Mouse (Mus musculus) left cerebral cortex, postnatal 4 days (tissue): ENCODE measurements around the gene Higd2a. TPM values are rescaled to one million over a fixed set of nuclear protein-coding genes. Genes with fewer than 3 reads are reported as not detected.

Experiments
- DNase-seq: peaks from one replicate; pipeline ENCODE4 v3.0.0-alpha.2; 2022
- intact Hi-C: fragments of 180-260 bp; cut with DNase I; formaldehyde crosslinking; loops from one replicate; pipeline ENCODE4 v1.15.1; 2025
- total RNA-seq, 2 experiments: library from RNA; stranded (reverse); gene quantifications; 2 replicates each; pipeline ENCODE4 v1.2.3; 2021

Higd2a gene
- 100 to 1,000 TPM; 118 to 126 TPM for total RNA-seq

- peak; percentile 96 for DNase-seq
- intact Hi-C loops, result no loop called here
Observed at GRCm38 (mm10) chr13:54589996-54590951, at the start of gene Higd2a, which contains the start of gene Nop16. Gene Higd2a (plus strand): TSS chr13:54590207. Gene Nop16 (minus strand): TSS chr13:54590090.

GRCm38 (mm10) chr13:54548036-54548435, 42.0 kb upstream of the Higd2a start:
- DNase-seq, result no peak
- intact Hi-C loops, result loop anchor here (10.0 kb wide), 1 partner anchor 443 kb away; no protein-coding TSS in a partner anchor

- DNase-seq, result no peak
- intact Hi-C loops, result no loop called here
Observed at GRCm38 (mm10) chr13:54556176-54556575, 33.8 kb upstream of the Higd2a start.

DNA sequence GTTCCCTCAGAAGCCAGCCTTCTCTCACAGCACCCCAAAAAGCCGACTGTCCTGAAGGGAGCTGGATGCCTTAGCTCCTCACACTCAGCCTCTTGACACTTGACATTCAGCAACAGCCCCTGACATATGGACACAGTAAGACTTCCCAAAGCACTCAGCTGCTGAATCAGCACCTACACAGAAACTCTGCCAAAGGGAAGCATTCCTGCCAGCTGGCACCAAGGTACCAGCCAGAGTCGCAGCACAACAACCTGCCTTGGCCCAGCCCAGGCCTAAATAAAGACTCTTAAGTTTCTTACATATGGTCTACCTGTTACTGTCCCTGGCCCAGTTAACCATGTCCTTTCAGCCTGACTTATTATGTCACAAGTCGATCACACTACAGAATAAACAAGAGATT, 33.2 kb upstream of the Higd2a start:
- intact Hi-C loops, result no loop called here
- peak; percentile 63 for DNase-seq

DNA sequence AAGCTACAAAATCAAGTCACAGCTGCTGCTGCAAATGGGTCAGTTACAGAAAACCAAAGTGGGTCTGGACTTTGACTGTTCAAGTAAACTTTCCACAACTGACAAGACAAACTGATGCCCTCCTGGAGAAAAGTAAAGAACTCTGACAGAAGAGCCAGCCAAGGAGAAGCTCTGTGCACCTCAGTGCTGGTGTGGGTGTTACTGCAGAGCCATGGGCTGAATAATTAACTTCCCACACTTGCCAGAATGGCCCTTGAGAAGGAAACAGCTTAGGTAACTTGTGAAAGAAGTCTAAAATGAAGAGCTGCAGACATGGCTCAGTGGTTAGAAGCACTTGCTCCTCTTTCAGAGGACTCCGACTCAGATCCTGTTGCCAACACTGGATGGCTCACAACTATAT, 32.4 kb upstream of the Higd2a start:
- intact Hi-C loops, result no loop called here
- DNase-seq, result no peak

- DNase-seq, result no peak
- intact Hi-C loops, result loop anchor here (10.0 kb wide), 1 partner anchor 95 kb away; the partner anchor contains the start of gene Thoc3
Observed at GRCm38 (mm10) chr13:54559656-54560055, 30.4 kb upstream of the Higd2a start.

GRCm38 (mm10) chr13:54560608-54561007, 29.4 kb upstream of the Higd2a start:
- intact Hi-C loops, result loop anchor here (10.0 kb wide), 1 partner anchor 96 kb away; the partner anchor contains the start of gene Thoc3
- no peak for DNase-seq

GRCm38 (mm10) chr13:54562562-54562961, 27.4 kb upstream of the Higd2a start:
- no peak for DNase-seq
- intact Hi-C loops, result loop anchor here (10.0 kb wide), 1 partner anchor 98 kb away; the partner anchor contains the start of gene Thoc3

DNA sequence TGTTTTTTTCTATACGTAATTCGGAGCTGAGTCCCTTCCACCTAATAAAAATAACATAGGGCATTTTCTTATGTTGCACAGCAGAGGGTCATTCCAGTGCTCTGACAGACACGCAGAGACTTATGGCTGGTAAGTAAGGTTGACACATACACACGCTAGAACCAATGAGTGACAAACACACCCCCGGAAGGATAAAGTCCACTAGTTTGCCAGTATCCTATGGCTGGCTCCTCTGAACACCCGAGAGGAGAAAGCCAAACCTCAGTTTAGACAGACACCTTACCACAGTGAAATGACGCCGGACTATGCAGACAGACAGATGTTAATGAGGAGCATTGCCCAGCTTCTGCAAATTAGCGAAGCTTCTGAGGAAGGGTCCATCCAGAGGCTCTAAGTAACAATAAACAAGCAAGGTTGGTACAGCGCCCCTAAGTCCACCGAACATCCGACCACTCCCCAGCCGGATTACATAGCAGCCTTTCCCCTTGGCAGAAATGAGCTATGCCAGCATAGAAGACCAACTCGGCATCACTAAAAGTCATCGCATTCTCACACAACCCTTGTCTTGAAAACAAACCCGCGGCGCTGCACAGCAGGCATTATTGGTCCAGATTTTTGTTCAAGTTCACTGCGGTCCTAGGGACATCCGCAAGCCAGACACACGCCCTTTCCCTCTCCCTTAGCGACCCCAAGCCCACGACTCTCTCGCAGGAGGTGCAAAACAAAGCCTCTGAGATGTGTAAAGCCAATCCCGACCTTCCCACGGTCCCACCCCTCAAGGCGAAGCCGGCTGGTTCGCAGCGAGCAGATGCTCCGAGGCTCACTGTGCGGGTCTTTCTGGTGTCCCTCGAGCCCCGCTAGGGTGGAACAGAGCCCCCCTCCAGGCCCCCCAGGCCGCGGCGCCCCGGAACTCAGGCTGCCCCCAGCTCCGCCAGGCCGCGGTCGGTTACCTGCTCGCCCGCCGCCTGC, 25.5 kb upstream of the Higd2a start:
- no peak for DNase-seq
- intact Hi-C loops, result loop anchor here (10.0 kb wide), 1 partner anchor 100 kb away; the partner anchor contains the start of gene Thoc3

- peak; percentile 95 for DNase-seq
- intact Hi-C loops, result loop anchor here (10.0 kb wide), 1 partner anchor 100 kb away; the partner anchor contains the start of gene Thoc3
Observed at GRCm38 (mm10) chr13:54565201-54565581, 24.8 kb upstream of the Higd2a start, which contains the start of gene 4833439L19Rik. Gene 4833439L19Rik (minus strand): TSS chr13:54565435.

DNA sequence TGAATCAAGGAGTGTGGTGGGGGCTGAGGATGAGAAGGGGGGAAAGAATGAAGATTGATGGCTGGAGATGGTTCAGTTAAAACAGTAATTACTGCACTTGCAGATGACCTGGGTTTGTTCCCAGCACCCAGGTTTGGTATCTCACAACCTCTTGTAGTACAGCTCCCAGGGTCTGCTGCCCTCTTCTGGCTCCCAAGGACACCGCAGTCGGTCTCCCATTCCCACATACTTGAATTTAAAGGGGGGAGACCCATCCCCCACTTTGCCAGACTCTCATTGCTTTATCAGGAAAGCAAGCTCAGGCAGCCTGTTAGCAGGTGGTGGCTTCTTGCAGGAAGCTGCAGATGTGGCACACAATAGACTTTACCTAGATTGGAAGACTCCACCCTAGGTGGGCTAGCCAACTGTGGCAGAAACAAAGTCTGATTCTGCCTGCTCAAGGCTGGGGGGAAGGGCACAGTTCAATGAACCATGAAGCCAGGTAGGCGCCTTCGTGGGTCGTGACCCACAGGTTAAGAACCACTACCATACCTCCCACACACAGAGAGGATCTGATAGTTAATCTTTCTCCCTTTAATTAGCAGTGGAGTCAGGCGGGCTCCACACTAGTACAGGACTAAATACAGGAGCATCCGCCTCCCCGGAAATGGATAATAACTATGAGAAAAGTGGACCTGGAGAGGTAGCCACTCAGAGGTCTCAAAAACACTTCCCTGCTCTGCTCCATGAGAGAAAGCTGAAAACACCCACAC, 24.2 kb upstream of the Higd2a start:
- intact Hi-C loops, result loop anchor here (10.0 kb wide), 1 partner anchor 101 kb away; the partner anchor contains the start of gene Thoc3

GRCm38 (mm10) chr13:54568380-54568779, 21.6 kb upstream of the Higd2a start:
- no peak for DNase-seq
- intact Hi-C loops, result loop anchor here (10.0 kb wide), 1 partner anchor 104 kb away; the partner anchor contains the start of gene Thoc3

More for the DNA sequence above, 24.2 kb upstream of the Higd2a start:
- DNase-seq, result peak; percentile 61

DNA sequence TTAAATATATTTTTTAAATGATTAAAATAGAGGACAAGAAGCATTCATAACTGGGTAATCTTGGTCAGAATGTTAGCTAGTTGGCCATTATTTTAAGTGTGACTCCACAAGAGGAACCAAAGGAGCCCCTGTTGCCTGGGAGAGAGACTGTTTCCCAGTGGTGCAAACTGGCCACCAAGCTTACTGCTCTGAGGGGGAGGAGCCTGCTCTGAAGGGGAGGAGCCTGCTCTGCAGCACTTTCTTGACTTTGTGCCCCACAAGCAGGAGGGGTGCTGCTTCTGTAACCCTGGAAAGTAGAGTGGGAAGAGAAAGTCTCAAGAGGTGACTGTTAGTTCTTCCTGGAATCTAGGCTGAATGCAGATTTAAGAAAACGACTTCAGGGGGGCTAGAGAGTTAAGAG, 20.7 kb upstream of the Higd2a start:
- no peak for DNase-seq
- intact Hi-C loops, result loop anchor here (10.0 kb wide), 1 partner anchor 104 kb away; the partner anchor contains the start of gene Thoc3

DNA sequence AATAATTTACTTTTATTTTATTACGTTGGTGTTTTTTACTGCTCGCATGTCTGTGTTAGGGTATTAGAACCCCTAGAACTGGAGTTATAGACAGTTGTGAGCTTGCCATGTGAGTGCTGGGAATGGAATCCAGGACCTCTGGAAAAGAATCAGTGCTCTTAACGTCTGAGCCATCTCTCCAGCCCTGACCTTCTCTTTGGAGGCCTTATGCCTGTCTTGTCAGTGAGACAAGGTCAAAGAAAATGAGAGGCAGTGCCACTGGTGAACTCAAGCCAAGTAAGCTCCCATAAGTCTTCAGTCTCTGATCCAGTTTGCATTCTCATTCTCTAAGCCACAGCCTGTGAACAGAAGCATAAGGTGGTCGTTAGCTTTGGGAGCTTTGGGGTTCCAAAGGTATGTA, 19.3 kb upstream of the Higd2a start:
- DNase-seq, result no peak
- intact Hi-C loops, result no loop called here

- DNase-seq, result no peak
- intact Hi-C loops, result no loop called here
Observed at GRCm38 (mm10) chr13:54571637-54572036, 18.4 kb upstream of the Higd2a start.

GRCm38 (mm10) chr13:54572621-54573020, 17.4 kb upstream of the Higd2a start:
- intact Hi-C loops, result no loop called here
- DNase-seq, result no peak

GRCm38 (mm10) chr13:54574854-54575481, 15.0 kb upstream of the Higd2a start, which contains the start of gene Arl10:
Gene Arl10 (plus strand): TSS chr13:54575015.
- peak; percentile 85 for DNase-seq
- intact Hi-C loops, result no loop called here

- intact Hi-C loops, result no loop called here
- DNase-seq, result no peak
Observed at GRCm38 (mm10) chr13:54575489-54575888, 14.5 kb upstream of the Higd2a start.
